Mouse (Mus musculus) lung, embryonic 14.5 days (tissue): ENCODE data around the gene Olfr1089. TPM values are rescaled to one million over a fixed set of nuclear protein-coding genes. Genes with fewer than 3 reads are reported as not detected.

Source experiments
- ATAC-seq: fragments of 200-750 bp; cut with Nextera tagmentation; 2 replicates; pipeline ENCODE4 v1.8.0; 2017; ENCODE audit warnings: mild to moderate bottlenecking, moderate TSS enrichment, moderate library complexity; ENCODE audit not compliant: insufficient read depth
- DNase-seq: peaks from one replicate; pipeline ENCODE4 v3.0.0-alpha.2; 2015
- H3K27ac ChIP-seq: fragments of 300-500 bp; sonication (generic); 2 replicates; pipeline ENCODE4 v1.5.1; 2014; ENCODE audit warnings: low read depth, mild to moderate bottlenecking, moderate library complexity
- H3K27me3 ChIP-seq: fragments of 300-500 bp; sonication (generic); 2 replicates; pipeline ENCODE4 v1.6.1; 2014; ENCODE audit warnings: low read length, control low read depth; ENCODE audit not compliant: insufficient read depth
- H3K36me3 ChIP-seq: fragments of 300-500 bp; sonication (generic); 2 replicates; pipeline ENCODE4 v1.6.1; 2014; ENCODE audit warnings: control low read depth; ENCODE audit not compliant: insufficient read depth
- H3K4me1 ChIP-seq: fragments of 300-500 bp; sonication (generic); 2 replicates; pipeline ENCODE4 v1.6.1; 2014; ENCODE audit warnings: antibody characterized with exemption, control low read depth; ENCODE audit not compliant: insufficient read depth
- H3K4me2 ChIP-seq: fragments of 300-500 bp; sonication (generic); 2 replicates; pipeline ENCODE4 v1.6.1; 2014; ENCODE audit warnings: mild to moderate bottlenecking
- H3K4me3 ChIP-seq: fragments of 300-500 bp; sonication (generic); 2 replicates; pipeline ENCODE4 v1.5.1; 2014; ENCODE audit warnings: low read depth, low read length
- H3K9ac ChIP-seq: fragments of 300-500 bp; sonication (generic); 2 replicates; pipeline ENCODE4 v1.6.1; 2014
- H3K9me3 ChIP-seq: fragments of 300-500 bp; sonication (generic); 2 replicates; pipeline ENCODE4 v1.6.1; 2016; ENCODE audit warnings: low read depth, low read length, control low read depth
- CTCF ChIP-seq: IDR thresholded peaks from 2 replicates; pipeline ENCODE4 v1.5.1; 2016; ENCODE audit warnings: antibody characterized with exemption, low read depth
- WGBS: fragments of 180-500 bp; shearing (Covaris S2); extraction: QIAGEN DNeasy Blood & Tissue Kit; methylation state at CpG from one replicate; pipeline ENCODE4 v1.1.7; 2014; 5-methylcytosine and 5-hydroxymethylcytosine counted together
- polyA plus RNA-seq: library from polyadenylated mRNA; unstranded; fragments of >200 nt; fragmentation: Nextera tagmentation; extraction: Ambion mirVana; gene quantifications from 2 replicates; pipeline ENCODE4 v1.2.1, GENCODE M21; 2014

Gene Olfr1089
- polyA plus RNA-seq: not detected in 2 replicates

- ATAC-seq (no peak), DNase-seq (no peak)
- no peaks in the 10 kb centered on the region for H3K4me1 ChIP-seq
- H3K4me3 ChIP-seq: no peak within 1 kb of the TSS
- H3K36me3 ChIP-seq: no peaks in the 10 kb centered on the region
- H3K9me3 ChIP-seq: no peaks in the 10 kb centered on the region
- no peak within 1 kb of the TSS for H3K9ac ChIP-seq
- H3K27ac ChIP-seq: no peak within 1 kb of the TSS
- TF ChIP-seq CTCF: no peak
- H3K27me3 ChIP-seq: no peaks in the 10 kb centered on the region
- H3K4me2 ChIP-seq: no peak within 1 kb of the TSS
Measured at GRCm38 (mm10) chr2:86733601-86734000, at the start of gene Olfr1089. Gene Olfr1089 (minus strand): TSS chr2:86733701.

GRCm38 (mm10) chr2:86782179-86782578 is 48.7 kb upstream of the Olfr1089 start, which contains the start of gene Olfr1093:
Gene Olfr1093 (plus strand): TSS chr2:86782479.
- Histone ChIP-seq H3K9ac (no peak within 1 kb of the TSS), H3K4me1 (no peaks in the 10 kb centered on the region), H3K9me3 (no peaks in the 10 kb centered on the region), H3K36me3 (no peaks in the 10 kb centered on the region), H3K27ac (no peak within 1 kb of the TSS), H3K4me2 (no peak within 1 kb of the TSS), H3K4me3 (no peak within 1 kb of the TSS), H3K27me3 (no peaks in the 10 kb centered on the region)
- DNase-seq (no peak), ATAC-seq (no peak)
- WGBS: 60% methylated on average over 2 of the region's 2 CpGs
- TF ChIP-seq CTCF: no peak

DNA sequence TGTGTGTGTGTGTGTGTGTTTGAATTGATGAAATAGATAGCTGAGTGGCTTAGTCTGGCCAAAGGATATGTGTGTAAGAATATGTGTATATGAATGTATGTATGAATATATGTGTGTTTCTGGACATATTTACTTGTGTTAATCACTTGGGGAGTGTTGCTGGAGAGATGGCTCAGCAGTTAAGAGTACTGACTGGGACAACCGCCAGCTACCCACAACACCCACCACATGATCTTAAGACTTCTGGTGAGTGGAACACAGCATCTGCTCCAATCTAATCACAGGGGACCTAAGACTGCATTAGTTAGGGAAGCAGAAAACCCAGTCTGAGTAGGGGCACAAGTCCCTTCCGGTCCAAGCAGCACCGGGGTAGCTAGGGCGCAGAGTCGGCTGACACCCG is 27.5 kb upstream of the Olfr1089 start:
- no peaks in the 10 kb centered on the region for H3K36me3 ChIP-seq
- 92% methylated on average over 6 of the region's 6 CpGs for WGBS
- no peak overlapping the region for H3K9ac ChIP-seq
- TF ChIP-seq CTCF: no peak
- ATAC-seq (no peak), DNase-seq (no peak)
- no peaks in the 10 kb centered on the region for H3K9me3 ChIP-seq
- H3K27me3 ChIP-seq: no peaks in the 10 kb centered on the region
- no peak overlapping the region for H3K4me2 ChIP-seq
- H3K4me3 ChIP-seq: no peak overlapping the region
- H3K4me1 ChIP-seq: no peaks in the 10 kb centered on the region
- no peak overlapping the region for H3K27ac ChIP-seq

- Histone ChIP-seq H3K4me1 (no peaks in the 10 kb centered on the region), H3K27me3 (no peaks in the 10 kb centered on the region), H3K9ac (no peak within 1 kb of the TSS), H3K4me2 (no peak within 1 kb of the TSS), H3K9me3 (no peaks in the 10 kb centered on the region), H3K36me3 (no peaks in the 10 kb centered on the region), H3K4me3 (no peak within 1 kb of the TSS), H3K27ac (no peak within 1 kb of the TSS)
- no peak for ATAC-seq
- no peak for TF ChIP-seq CTCF
- WGBS: 93% methylated on average over 1 of the region's 1 CpGs
- DNase-seq: no peak
Measured at GRCm38 (mm10) chr2:86758893-86759292, 25.4 kb upstream of the Olfr1089 start, which contains the start of gene Olfr1090. Gene Olfr1090 (minus strand): TSS chr2:86758993.

DNA sequence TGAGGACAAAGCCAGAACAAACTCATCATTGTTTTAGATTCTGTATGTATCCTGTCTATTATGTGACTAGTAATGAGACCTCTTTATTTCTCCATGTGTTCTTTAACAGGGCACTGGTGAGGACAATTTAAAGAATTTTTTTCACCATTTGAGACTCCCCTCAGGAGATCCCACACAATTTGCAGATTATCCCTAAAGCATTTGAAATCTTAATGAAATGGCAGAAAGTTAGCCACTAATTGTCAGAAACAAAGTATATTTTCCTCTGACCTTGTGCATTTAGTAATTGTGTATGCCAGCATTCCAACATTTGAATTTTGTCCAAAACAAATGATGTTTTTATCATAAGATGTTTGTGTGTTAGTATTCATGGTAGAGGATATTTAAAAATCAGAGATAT is 35.2 kb downstream of the Olfr1089 start, which contains the start of gene Olfr1087:
Gene Olfr1087, minus strand, starts transcription at position 101 of the 400 bp plus-strand sequence.
- no peaks in the 10 kb centered on the region for H3K4me1 ChIP-seq
- no peak within 1 kb of the TSS for H3K9ac ChIP-seq
- H3K4me2 ChIP-seq: no peak within 1 kb of the TSS
- H3K9me3 ChIP-seq: no peaks in the 10 kb centered on the region
- no peak for TF ChIP-seq CTCF
- ATAC-seq (no peak), DNase-seq (no peak)
- no peaks in the 10 kb centered on the region for H3K36me3 ChIP-seq
- H3K4me3 ChIP-seq: no peak within 1 kb of the TSS
- H3K27me3 ChIP-seq: no peaks in the 10 kb centered on the region
- H3K27ac ChIP-seq: no peak within 1 kb of the TSS

Other genes with a start within 250 kb of the Olfr1089 start
- gene Olfr228, start 246.3 kb downstream of the Olfr1089 start, polyA plus RNA-seq: not detected in 2 replicates
- gene Olfr1076, start 225.2 kb downstream of the Olfr1089 start, polyA plus RNA-seq: not detected in 2 replicates
- gene Olfr1079, start 191.2 kb downstream of the Olfr1089 start, polyA plus RNA-seq: not detected in 2 replicates
- not detected in 2 replicates for gene Olfr1080, start 175.5 kb downstream of the Olfr1089 start, polyA plus RNA-seq
- gene Olfr1082, start 134.7 kb downstream of the Olfr1089 start, polyA plus RNA-seq: not detected in 2 replicates
- not detected in 2 replicates for gene Olfr1084, start 94.0 kb downstream of the Olfr1089 start, polyA plus RNA-seq
- not detected in 2 replicates for gene Olfr1085, start 71.7 kb downstream of the Olfr1089 start, polyA plus RNA-seq
- not detected in 2 replicates for gene Olfr1086, start 53.6 kb downstream of the Olfr1089 start, polyA plus RNA-seq
- not detected in 2 replicates for gene Olfr1087, start 35.3 kb downstream of the Olfr1089 start, polyA plus RNA-seq
- not detected in 2 replicates for gene Olfr1090, start 25.3 kb upstream of the Olfr1089 start, polyA plus RNA-seq
- gene Olfr1093, start 48.8 kb upstream of the Olfr1089 start, polyA plus RNA-seq: not detected in 2 replicates
- not detected in 2 replicates for gene Olfr141, start 76.3 kb upstream of the Olfr1089 start, polyA plus RNA-seq
- not detected in 2 replicates for gene Olfr1094, start 91.0 kb upstream of the Olfr1089 start, polyA plus RNA-seq
- not detected in 2 replicates for gene Olfr1095, start 118.0 kb upstream of the Olfr1089 start, polyA plus RNA-seq
- not detected in 2 replicates for gene Gm13723, start 141.1 kb upstream of the Olfr1089 start, polyA plus RNA-seq
- gene Olfr1097, start 158.5 kb upstream of the Olfr1089 start, polyA plus RNA-seq: not detected in 2 replicates
- gene Olfr1098, start 190.8 kb upstream of the Olfr1089 start, polyA plus RNA-seq: not detected in 2 replicates
- not detected in 2 replicates for gene Olfr1099, start 227.0 kb upstream of the Olfr1089 start, polyA plus RNA-seq
- not detected in 2 replicates for gene Olfr1100, start 246.3 kb upstream of the Olfr1089 start, polyA plus RNA-seq